Mouse (Mus musculus) midbrain, embryonic 11.5 days (tissue): ENCODE results near the gene 5530401A14Rik. TPM values are rescaled to one million over a fixed set of nuclear protein-coding genes. Genes with fewer than 3 reads are reported as not detected.

Source experiments
- ATAC-seq: fragments of 200-750 bp; cut with Nextera tagmentation; 2 replicates; pipeline ENCODE4 v1.8.0; 2017; ENCODE audit warnings: moderate TSS enrichment, moderate library complexity; ENCODE audit not compliant: low FRiP score
- DNase-seq: peaks from one replicate; pipeline ENCODE4 v3.0.0; 2015; ENCODE audit warnings: low spot score; ENCODE audit errors: missing footprints
- H3K27ac ChIP-seq: fragments of 300-500 bp; sonication (generic); 2 replicates; pipeline ENCODE4 v1.5.1; 2014; ENCODE audit warnings: low read depth, low read length
- H3K27me3 ChIP-seq: fragments of 300-500 bp; sonication (generic); 2 replicates; pipeline ENCODE4 v1.6.1; 2014; ENCODE audit warnings: mild to moderate bottlenecking, low read length, moderate library complexity, mixed read lengths; ENCODE audit not compliant: control insufficient read depth, insufficient read depth
- H3K36me3 ChIP-seq: fragments of 300-500 bp; sonication (generic); 2 replicates; pipeline ENCODE4 v1.6.1; 2014; ENCODE audit warnings: mild to moderate bottlenecking, low read length, moderate library complexity, mixed read lengths; ENCODE audit not compliant: control insufficient read depth, insufficient read depth
- H3K4me1 ChIP-seq: fragments of 300-500 bp; sonication (generic); 2 replicates; pipeline ENCODE4 v1.6.1; 2014; ENCODE audit warnings: low read length; ENCODE audit not compliant: control insufficient read depth, insufficient read depth
- H3K4me2 ChIP-seq: fragments of 300-500 bp; sonication (generic); 2 replicates; pipeline ENCODE4 v1.6.1; 2014; ENCODE audit warnings: mild to moderate bottlenecking, moderate library complexity
- H3K4me3 ChIP-seq: fragments of 300-500 bp; sonication (generic); 2 replicates; pipeline ENCODE4 v1.5.1; 2014; ENCODE audit warnings: low read depth, low read length
- H3K9ac ChIP-seq: fragments of 300-500 bp; sonication (generic); 2 replicates; pipeline ENCODE4 v1.6.1; 2014; ENCODE audit warnings: low read length
- H3K9me3 ChIP-seq: fragments of 300-500 bp; sonication (generic); 2 replicates; pipeline ENCODE4 v1.6.1; 2016; ENCODE audit warnings: low read length; ENCODE audit not compliant: control insufficient read depth
- WGBS: fragments of 180-500 bp; shearing (Covaris S2); extraction: QIAGEN DNeasy Blood & Tissue Kit; methylation state at CpG from one replicate; pipeline ENCODE4 v1.1.7; 2014; 5-methylcytosine and 5-hydroxymethylcytosine counted together
- polyA plus RNA-seq: library from polyadenylated mRNA; unstranded; fragments of >200 nt; fragmentation: Nextera tagmentation; extraction: Ambion mirVana; gene quantifications from 2 replicates; pipeline ENCODE4 v1.2.1, GENCODE M21; 2014

The 5530401A14Rik gene
- polyA plus RNA-seq, result 0.14 TPM in 2 replicates

- WGBS, result 44% methylated on average over 4 of the region's 4 CpGs
- H3K36me3 ChIP-seq, result no peaks in the 10 kb centered on the region
- DNase-seq (no peak), ATAC-seq (peak; percentile 38; the same call in 1 of the 2 replicates)
- no peak within 1 kb of the TSS for H3K9ac ChIP-seq
- no peak within 1 kb of the TSS for H3K4me3 ChIP-seq
- no peaks in the 10 kb centered on the region for H3K9me3 ChIP-seq
- H3K27ac ChIP-seq, result no peak within 1 kb of the TSS
- H3K4me1 ChIP-seq, result peaks cover 6% of the 10 kb centered on the region; the same call in 1 of the 2 replicates
- H3K4me2 ChIP-seq, result no peak within 1 kb of the TSS
- H3K27me3 ChIP-seq, result no peaks in the 10 kb centered on the region
Measured at GRCm38 (mm10) chr11:81860250-81860972, at the start of gene 5530401A14Rik. 5530401A14Rik (plus strand) TSS chr11:81860673.

- DNase-seq (no peak), ATAC-seq (no peak)
- H3K4me2 ChIP-seq, result no peak overlapping the region
- no peaks in the 10 kb centered on the region for H3K27me3 ChIP-seq
- no peak overlapping the region for H3K9ac ChIP-seq
- H3K4me1 ChIP-seq, result no peaks in the 10 kb centered on the region
- H3K27ac ChIP-seq, result no peak overlapping the region
- WGBS, result 94% methylated on average over 1 of the region's 1 CpGs
- H3K36me3 ChIP-seq, result no peaks in the 10 kb centered on the region
- H3K9me3 ChIP-seq, result no peaks in the 10 kb centered on the region
- H3K4me3 ChIP-seq, result no peak overlapping the region
Measured at GRCm38 (mm10) chr11:81814816-81815215, 45.7 kb upstream of the 5530401A14Rik start.

GRCm38 (mm10) chr11:81816531-81816930, 43.9 kb upstream of the 5530401A14Rik start:
- DNase-seq (no peak), ATAC-seq (no peak)
- Histone ChIP-seq H3K4me2 (no peak overlapping the region), H3K27ac (no peak overlapping the region), H3K27me3 (no peaks in the 10 kb centered on the region), H3K4me3 (no peak overlapping the region), H3K9me3 (no peaks in the 10 kb centered on the region), H3K9ac (no peak overlapping the region), H3K4me1 (no peaks in the 10 kb centered on the region), H3K36me3 (no peaks in the 10 kb centered on the region)
- 75% methylated on average over 5 of the region's 5 CpGs for WGBS

GRCm38 (mm10) chr11:81832381-81832780, 28.1 kb upstream of the 5530401A14Rik start:
- 35% methylated on average over 1 of the region's 1 CpGs for WGBS
- Histone ChIP-seq H3K4me2 (no peak overlapping the region), H3K27me3 (no peaks in the 10 kb centered on the region), H3K9ac (no peak overlapping the region), H3K9me3 (no peaks in the 10 kb centered on the region), H3K4me3 (no peak overlapping the region), H3K36me3 (no peaks in the 10 kb centered on the region), H3K4me1 (no peaks in the 10 kb centered on the region), H3K27ac (no peak overlapping the region)
- ATAC-seq (no peak), DNase-seq (no peak)

GRCm38 (mm10) chr11:81838426-81838825, 22.0 kb upstream of the 5530401A14Rik start:
- ATAC-seq (no peak), DNase-seq (no peak)
- Histone ChIP-seq H3K4me3 (no peak overlapping the region), H3K9ac (no peak overlapping the region), H3K4me2 (no peak overlapping the region), H3K27me3 (no peaks in the 10 kb centered on the region), H3K4me1 (no peaks in the 10 kb centered on the region), H3K36me3 (no peaks in the 10 kb centered on the region), H3K27ac (no peak overlapping the region), H3K9me3 (no peaks in the 10 kb centered on the region)
- 67% methylated on average over 4 of the region's 4 CpGs for WGBS

- Histone ChIP-seq H3K27me3 (no peaks in the 10 kb centered on the region), H3K4me2 (no peak overlapping the region), H3K9ac (no peak overlapping the region), H3K27ac (no peak overlapping the region), H3K36me3 (no peaks in the 10 kb centered on the region), H3K9me3 (no peaks in the 10 kb centered on the region), H3K4me3 (no peak overlapping the region), H3K4me1 (no peaks in the 10 kb centered on the region)
- no peak for ATAC-seq
- WGBS, result 65% methylated on average over 2 of the region's 2 CpGs
- DNase-seq, result no peak
Measured at GRCm38 (mm10) chr11:81841001-81841400, 19.5 kb upstream of the 5530401A14Rik start.

GRCm38 (mm10) chr11:81845010-81845685, 15.3 kb upstream of the 5530401A14Rik start:
- H3K9ac ChIP-seq, result no peak overlapping the region
- H3K27ac ChIP-seq, result no peak overlapping the region
- H3K4me2 ChIP-seq, result no peak overlapping the region
- 74% methylated on average over 5 of the region's 5 CpGs for WGBS
- H3K9me3 ChIP-seq, result no peaks in the 10 kb centered on the region
- no peaks in the 10 kb centered on the region for H3K4me1 ChIP-seq
- no peaks in the 10 kb centered on the region for H3K36me3 ChIP-seq
- no peak for DNase-seq
- no peak for ATAC-seq
- H3K4me3 ChIP-seq, result no peak overlapping the region
- no peaks in the 10 kb centered on the region for H3K27me3 ChIP-seq

GRCm38 (mm10) chr11:81845686-81846036, 14.8 kb upstream of the 5530401A14Rik start:
- Histone ChIP-seq H3K4me1 (peaks cover 3% of the 10 kb centered on the region; the same call in 1 of the 2 replicates), H3K27ac (no peak overlapping the region), H3K9ac (no peak overlapping the region), H3K9me3 (no peaks in the 10 kb centered on the region), H3K27me3 (no peaks in the 10 kb centered on the region), H3K4me2 (no peak overlapping the region), H3K4me3 (no peak overlapping the region), H3K36me3 (no peaks in the 10 kb centered on the region)
- no peak for DNase-seq
- no peak for ATAC-seq
- 84% methylated on average over 3 of the region's 3 CpGs for WGBS

GRCm38 (mm10) chr11:81847773-81848490, 12.5 kb upstream of the 5530401A14Rik start:
- Histone ChIP-seq H3K27ac (no peak overlapping the region), H3K27me3 (no peaks in the 10 kb centered on the region), H3K9ac (no peak overlapping the region), H3K36me3 (no peaks in the 10 kb centered on the region), H3K9me3 (no peaks in the 10 kb centered on the region), H3K4me3 (no peak overlapping the region), H3K4me1 (peaks cover 5% of the 10 kb centered on the region; the same call in 1 of the 2 replicates), H3K4me2 (no peak overlapping the region)
- 77% methylated on average over 1 of the region's 1 CpGs for WGBS
- no peak for ATAC-seq
- DNase-seq, result no peak
